Mouse (Mus musculus): ENCODE results near the gene Amdhd2.
"Not testable (repeated sequence)": the region's sequence is repeated elsewhere in the genome, so short reads cannot be mapped to it uniquely, and the experiment has no call there.

Gene Amdhd2

DNA sequence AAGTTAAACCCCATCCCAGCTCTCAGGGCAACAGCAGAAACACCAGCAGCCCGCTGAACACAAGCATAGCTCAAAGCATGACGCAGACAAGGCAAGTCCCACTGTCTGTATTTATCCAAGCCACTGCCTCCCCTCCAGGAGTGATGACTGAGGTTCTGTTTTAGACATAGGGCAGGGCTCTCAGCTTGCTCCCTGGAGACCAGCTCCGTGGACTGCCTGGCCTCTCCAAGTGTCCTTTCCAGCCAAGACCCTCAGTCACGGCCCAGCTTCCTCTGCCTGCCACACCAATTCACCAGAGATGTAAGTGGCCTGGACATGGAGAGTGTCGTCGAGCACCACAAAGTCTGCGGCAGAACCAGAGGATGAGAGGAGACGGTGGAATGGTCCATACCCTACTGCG, 7.8 kb downstream of the Amdhd2 start:
- no peak for DNase-seq

DNA sequence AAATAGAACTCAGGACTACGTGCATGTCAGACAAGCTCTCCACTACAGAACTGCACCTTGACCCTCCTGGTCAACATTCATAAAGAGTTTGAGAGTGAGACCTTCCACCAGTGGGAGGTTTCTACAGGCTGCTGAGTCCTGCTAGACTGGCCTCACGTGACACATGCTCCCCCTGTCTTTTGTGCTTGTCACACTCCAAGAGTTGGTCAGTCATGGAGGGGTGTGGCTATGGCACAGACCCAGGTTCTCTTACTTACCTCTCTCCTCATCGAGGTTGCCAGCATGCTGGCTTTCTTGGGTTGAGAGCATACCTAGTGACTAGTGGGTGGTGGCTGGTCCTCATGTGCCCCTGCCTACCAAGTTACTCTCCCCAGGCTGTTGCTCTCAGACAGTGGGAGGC, 9.1 kb downstream of the Amdhd2 start:
- no peak for DNase-seq

DNA sequence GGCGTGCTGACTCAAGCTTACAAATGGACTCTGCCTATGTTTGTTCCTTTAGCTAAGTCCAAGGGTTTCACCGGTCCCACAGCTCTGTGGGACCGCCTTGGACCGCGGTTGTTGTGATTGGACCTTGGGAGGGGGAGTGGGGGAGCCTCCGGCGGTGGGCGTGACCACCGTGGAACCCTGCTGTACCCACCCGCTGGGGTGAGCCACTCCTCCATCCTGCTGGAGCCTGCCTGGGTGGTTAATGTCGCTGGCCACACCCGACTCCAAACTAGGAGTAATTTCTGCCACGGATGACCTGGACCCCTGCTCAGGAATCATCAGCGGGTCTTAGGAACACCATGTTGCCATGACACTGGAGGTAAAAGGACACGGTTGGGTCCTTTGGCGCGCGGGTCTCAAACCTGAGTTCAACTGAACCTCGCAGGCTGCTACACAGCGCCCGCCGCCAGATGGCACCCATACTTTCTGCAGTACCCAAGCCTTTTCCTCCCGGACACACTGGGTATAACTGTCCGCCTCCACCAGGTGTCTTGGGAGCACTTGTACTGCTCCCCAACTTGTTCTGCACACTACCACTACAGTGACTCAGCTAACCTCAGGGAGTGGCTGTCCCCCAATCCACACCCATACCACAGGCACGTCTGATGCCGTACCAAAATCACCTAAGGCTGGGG, 11.5 kb downstream of the Amdhd2 start:
- peak; percentile 73 for DNase-seq

DNA sequence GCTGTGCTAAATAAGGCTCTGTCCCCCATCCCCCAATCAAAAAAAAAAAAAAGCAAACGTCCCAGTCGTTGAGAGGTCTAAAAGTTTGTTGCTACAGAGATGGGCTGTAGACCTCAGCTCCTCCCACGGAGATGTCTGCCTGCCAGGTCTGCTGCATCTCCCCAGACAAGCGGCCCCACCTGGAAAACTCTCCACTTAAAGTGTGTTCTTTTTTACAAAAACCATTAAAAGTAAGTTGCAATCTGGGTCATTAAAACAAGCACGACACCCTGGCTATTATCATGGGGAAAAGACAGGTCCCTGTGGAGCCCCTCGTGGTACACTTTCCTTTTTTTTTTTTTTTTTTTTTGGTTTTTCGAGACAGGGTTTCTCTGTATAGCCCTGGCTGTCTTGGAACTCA, 12.2 kb downstream of the Amdhd2 start:
- DNase-seq, result no peak

DNA sequence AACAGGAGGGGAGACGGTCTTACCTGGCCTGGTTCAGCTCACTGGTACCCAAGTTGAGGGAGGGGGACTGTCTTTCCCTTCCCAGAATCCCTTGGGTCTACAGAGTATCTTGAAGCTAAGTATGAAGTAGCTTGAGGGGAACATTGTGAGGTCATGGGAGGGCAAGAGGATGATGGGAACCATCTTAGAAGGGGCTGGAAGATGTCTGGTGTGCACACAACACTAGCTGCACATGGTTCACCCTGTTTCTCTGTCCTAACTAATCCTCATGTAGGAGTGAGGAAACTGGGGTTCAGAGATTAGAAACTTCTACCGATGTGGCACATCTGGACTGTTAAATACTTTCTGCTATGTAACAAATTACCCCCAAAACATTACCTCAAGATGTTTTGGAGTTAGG, 12.7 kb downstream of the Amdhd2 start, which contains the start of gene Pdpk1:
Gene Pdpk1, minus strand, starts transcription at position 101 of the 400 bp plus-strand sequence.
- no peak for DNase-seq

DNA sequence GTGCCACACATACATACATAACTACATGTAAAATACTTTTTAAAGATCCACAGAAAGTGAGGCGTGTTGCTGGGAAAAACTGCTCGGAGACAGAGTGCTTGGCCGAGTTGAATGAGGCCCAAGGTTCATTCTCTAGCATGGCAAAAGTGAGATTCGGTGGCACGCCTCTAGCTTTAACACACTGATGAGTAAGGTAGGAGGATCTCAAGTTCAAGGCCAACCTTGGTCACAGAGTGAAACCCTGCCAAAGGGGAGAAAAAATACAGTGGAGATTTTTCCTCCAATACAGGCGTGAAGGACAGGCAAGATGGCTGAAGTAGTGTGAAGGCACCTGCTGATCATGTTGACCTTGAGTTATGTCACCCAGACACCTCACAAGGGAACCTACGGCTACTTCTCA, 14.1 kb downstream of the Amdhd2 start:
- no peak for DNase-seq

DNA sequence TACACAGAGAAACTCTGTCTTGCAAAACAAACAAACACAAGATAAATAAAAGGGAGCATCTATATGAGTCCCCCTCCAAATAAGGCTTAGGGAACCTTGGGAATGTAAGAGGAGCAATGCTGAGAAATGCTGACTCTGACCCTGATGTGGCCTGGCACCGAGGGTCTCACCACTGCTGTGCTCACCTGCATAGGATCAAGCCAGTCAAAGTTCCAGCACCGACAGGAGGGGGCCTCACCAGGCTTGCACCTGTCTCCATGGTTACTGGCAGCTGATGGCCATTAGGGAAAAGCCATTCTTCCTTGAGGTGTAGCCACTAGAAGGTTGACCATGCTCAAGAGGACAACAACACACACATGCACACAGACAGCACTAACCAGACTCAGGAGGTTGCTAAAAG, 20.7 kb downstream of the Amdhd2 start:
- DNase-seq, result no peak

DNA sequence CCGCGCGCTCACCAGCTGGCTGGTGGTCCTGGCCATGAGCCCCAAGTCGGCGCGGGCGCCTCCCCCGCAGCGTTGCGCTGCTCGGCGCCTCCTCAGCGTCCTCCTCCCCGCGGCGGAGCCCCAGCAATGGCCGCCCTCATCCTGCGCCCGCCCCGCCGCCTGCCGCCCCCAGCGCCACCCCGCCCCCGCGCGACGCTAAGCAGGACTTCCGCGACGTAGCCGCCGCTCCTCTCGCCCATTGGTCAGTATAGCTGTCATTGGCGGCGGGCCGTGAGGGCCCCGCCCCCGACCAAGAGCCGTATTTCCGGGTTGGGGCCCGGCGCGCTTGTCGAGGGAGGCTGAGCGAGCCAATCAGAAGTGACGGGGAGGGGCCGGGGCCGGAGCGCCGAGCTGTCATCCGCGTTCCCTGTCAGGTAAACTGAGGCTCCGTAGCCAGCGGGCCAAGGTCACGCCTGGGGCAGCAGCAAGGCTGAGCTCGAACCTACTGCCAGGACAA, 22.1 kb downstream of the Amdhd2 start:
- DNase-seq, result peak; percentile 98

DNA sequence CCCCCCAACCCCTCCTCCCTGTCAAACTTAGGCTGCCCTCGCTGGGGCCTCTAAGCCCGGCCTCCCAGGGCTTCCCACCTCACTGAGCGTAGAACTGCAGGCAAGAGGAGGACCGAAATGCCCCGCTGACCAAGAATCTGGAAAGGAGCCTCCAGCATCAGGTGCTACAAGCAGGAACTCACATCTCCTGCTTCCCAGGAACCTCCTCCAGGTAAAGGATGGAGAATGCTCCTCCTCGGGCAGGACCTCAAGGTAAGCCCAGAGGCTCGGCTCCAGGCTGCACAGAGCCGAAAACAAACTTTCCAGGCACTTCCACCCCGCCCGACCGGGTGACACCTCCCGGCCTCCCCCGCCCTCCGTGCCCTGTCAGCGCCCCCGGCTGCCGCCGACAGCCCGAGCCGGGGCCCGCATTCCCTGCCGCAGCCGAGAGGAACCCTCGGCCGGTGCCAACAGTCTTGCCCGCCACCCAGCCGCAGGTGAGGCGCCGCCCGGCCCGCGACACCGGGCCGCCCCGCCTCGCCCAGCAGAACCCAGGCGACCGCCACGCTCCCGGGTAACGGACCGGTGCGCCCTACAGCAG, 22.6 kb downstream of the Amdhd2 start:
- peak; percentile 28 for DNase-seq

DNA sequence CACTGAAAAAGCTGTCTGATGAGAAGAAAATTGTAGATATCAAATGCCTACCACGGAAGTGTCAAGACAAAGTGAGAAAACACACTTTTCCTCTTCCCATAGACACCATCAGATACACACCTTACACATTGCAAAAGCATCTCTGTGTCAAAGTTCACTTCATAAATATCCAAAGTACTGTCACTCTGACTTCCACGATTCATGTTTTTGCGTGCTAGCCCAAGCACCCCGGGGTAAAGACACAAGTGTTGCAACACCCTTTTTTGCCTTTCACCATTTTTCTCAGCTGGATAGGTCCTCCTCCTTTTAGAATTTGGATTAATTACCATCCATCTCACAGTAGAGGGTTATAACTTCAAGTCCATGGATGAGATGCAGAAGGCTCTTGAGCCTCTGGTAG, 23.6 kb downstream of the Amdhd2 start:
- no peak for DNase-seq

DNA sequence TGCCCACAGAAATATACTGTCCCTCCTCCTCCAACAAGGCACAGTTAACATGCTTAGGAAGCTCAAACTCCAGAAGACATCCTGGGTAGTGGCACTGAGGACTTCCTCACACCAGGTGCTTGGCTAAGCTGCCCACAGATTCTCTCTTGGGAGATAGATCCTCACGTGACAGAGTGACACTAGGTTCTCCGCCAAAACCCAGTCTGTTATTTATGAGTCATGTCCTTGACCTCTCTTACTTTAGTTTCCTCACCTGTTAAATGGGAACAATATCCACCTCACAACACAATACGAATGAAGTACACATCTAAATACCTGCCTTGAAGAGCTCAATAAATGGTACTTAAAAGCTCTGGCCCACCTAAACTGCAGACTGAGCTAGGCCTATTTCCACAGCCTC, 24.3 kb downstream of the Amdhd2 start:
- DNase-seq, result no peak

DNA sequence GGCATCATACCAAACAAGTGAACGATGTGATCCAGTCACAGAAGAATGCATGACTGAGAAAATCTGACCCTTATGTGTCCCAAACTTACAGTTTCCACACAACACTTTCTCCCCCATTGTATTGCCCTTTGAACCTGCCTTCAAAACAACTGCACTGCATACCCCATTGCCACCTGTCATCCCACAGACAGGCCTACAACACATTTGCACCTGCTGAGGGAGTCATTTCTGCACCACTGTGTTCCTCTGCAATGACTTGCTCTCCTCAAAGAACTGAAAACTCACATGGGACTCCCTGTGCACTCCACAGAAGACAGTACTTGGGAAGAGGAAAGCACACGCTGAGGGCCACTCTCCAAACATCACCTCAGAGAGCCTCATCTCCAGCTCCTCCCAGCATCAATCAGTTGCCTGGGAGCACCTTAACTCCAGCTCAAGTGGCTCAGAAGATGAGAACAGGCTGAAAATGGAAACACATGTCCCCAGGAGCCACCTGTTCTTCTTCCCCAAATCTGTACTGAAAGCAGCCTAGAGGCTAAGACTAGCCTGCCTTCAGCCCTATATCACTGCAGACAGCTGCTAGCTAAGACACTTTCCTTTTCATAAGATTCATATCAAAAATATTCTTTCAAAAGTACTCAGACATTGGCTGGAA, 26.2 kb downstream of the Amdhd2 start:
- DNase-seq, result no peak

DNA sequence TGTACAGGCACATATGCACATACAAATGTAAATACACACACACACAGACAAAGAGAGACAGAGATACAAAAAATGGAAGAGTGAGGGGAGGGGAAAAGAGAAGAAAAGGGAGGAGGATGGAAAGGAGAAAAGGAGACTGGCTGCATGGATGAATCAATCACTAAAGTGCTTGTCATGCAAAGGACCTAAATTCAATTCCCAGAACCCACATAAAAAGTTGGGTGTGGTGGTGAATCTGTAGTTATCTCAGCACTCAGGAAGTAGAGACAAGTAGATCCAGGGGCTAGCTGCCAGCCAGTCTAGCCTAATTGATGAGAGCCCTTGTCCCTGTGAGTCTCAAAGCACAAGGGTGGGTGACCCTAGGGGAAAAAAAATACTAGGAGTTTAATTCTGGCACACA, 29.5 kb downstream of the Amdhd2 start:
- DNase-seq, result no peak

DNA sequence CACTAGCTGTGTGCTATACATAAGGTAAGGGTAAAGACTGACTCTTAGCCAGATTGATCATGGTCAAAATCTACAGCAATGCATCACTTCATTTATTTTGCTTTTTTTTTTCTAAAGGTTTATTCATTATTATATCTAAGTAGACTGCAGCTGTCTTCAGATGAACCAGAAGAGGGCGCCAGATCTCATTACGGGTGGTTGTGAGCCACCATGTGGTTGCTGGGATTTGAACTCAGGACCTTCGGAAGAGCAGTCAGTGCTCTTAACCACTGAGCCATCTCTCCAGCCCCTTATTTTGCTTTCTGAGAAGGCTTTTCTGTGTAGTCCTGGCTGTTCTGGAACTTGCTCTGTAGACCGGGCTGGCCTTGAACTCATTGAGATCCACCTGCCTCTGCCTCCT, 30.6 kb downstream of the Amdhd2 start:
- not testable (repeated sequence) for DNase-seq

DNA sequence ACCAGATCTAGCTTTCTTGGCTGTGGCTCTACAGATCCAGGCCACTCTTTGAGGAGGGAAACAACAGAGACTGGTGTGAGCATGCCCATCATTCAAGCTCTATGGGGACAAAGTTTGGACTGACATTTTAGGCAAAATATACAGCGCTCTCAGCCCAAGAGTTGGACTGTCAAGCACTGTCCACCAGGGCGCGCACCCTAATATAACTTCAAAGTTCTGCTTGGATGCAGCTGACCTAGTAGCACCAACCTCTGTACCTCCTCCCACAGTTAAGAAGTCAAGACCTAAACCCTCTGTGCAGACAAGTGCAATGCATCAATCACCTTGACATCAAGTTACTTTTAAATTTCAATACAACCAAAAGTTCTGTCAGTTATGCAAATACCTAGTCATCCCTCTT, 32.0 kb downstream of the Amdhd2 start:
- no peak for DNase-seq

DNA sequence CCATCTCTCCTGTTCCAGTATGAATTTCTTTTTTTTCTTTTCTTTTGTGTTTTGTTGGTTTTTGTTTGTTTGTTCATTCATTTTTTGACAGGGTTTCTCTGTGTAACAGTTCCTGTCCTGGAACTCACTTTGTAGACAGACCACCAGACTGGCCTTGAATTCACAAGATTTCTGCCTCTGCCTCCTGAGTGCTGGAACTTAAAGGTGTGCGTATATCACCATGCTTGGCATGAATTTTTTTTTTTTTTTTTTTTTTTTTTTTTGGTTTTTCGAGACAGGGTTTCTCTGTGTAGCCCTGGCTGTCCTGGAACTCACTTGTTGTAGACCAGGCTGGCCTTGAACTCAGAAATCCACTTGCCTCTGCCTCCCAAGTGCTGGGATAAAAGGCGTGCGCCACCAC, 34.3 kb downstream of the Amdhd2 start:
- DNase-seq, result not testable (repeated sequence)

DNA sequence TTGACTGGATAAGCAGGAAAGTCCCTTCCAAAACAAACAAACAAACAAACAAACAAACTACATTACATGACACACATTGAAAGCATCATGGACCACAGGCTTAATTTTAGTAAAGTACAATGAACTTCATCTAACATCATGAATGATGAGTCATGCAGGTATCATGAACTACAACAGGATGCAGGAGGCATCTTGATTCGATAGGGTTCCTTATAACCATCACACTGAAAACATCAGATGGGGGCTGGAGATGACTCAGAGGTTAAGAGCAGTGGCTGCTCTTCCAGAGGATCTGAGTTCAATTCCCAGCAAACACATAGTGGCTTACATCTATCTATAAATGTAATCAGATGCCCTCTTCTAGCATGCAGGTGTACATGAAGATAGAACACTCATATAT, 36.0 kb downstream of the Amdhd2 start:
- DNase-seq, result no peak

DNA sequence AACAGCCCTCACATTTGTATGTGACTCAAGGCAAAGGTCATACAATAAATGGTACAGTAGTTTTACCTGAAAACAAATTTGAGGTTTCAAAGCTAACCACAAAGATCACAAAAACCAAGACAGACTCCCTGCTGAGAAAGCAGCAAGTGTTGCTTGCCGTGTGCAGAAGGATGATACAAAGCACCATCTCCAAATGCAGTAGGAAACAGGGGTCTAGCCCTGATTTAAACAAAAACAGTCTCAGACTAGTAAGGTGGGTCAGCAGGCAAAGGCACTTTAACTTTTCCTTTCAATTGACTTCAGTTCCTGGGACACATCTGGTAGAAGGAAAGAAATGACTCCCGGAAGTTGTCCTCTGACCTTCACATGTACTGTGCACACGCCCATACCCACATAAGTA, 36.8 kb downstream of the Amdhd2 start:
- DNase-seq, result no peak

DNA sequence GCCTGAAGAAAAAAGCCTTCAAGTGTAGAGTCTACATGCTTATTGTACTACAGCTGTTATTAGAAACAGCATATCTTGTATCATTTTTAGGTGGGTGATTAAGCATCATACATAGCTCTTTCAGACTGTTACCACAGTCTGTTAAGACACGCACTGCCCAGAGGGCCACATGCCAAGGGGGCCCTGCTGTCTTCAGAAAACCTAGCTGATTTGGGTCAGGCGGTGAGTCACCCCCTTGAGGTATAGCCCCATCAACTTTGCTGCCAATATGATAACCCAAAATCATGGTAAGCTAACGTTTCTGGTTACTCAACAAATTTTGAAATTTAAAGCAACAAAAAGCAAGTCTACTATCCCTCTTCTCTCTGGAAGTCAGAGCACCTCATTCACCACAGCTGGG, 44.1 kb downstream of the Amdhd2 start:
- no peak for DNase-seq

DNA sequence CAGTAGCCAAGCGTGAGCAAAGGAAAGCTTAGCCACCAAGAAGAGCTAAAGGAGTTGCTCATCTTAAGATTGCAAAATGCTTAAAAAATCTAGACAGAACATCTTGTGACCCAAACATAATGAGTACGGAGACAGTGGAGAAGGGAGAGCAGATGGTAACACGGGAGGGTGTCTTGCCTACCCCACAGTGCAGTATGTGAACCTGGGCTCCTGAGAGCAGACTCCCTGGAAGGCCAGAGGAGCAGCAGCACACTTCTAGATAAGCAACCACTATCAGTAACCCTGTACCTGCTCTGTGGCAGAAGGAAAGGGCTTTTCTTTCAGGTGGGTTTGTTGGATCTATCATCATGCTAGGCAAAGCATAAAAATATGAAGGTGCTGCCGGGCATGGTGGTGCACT, 50.5 kb downstream of the Amdhd2 start:
- peak; percentile 38 for DNase-seq

DNA sequence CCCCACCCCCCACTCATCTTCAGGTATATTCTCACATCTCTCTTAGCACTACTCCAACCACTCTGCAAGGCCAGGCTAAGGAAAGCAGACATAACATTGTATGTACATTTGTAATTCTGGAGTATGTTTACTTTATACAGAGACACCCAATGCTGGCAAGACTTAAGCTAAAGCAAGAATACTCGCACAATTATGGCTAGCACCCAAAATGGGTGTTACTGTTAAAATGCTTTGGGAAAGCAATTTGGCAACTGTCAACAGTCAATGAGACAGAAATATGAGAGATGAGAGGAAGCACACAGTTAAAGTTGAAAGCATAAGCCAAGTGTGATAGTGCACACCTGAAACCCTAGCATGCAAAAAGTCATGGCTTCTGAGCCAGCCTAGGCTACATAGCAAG, 52.3 kb downstream of the Amdhd2 start:
- DNase-seq, result no peak

DNA sequence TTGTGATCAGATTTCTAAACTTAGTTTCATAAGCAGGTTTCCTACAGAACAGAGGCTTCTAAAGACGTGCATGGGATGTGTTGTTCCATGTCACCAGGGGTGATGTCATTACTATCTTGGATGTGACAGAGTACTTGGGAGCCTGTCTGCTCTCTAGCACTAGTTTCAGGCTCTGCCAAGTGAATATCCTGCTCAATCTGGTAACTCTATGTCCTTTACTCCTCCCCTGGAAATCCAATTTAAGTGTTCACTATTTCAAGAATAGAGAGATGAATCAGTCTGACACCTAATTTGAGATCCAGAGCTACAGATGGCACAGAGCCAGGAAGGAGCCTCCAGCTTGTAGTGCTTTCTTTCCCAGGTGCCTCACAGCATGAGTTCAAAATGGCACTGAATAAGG, 54.7 kb downstream of the Amdhd2 start:
- peak; percentile 36 for DNase-seq
